Mouse (Mus musculus): ENCODE measurements at regions not wholly inside any gene's neighbourhood (a gene's known extent, or its start where the extent isn't known, plus 50 kb on each side); places are given as distances from the start of the nearest gene placed in this dataset.

GRCm38 (mm10) chr15:87125427-87126148 lies 418.5 kb upstream of the Fam19a5 start:
- Histone ChIP-seq H3K27ac (no peak overlapping the region), H3K9ac (no peak overlapping the region), H3K4me3 (no peak overlapping the region), H3K4me1 (no peaks in the 10 kb centered on the region), H3K9me3 (no peaks in the 10 kb centered on the region), H3K4me2 (no peak overlapping the region), H3K27me3 (replicated peaks) (no peaks in the 10 kb centered on the region), H3K36me3 (replicated peaks) (no peaks in the 10 kb centered on the region)
- no peak for ATAC-seq (replicated peaks)
- WGBS: 80% methylated on average over 6 of the region's 6 CpGs

GRCm38 (mm10) chr15:87138870-87139269 lies 405.2 kb upstream of the Fam19a5 start:
- no peak for ATAC-seq (replicated peaks)
- Histone ChIP-seq H3K4me1 (no peaks in the 10 kb centered on the region), H3K4me3 (no peak overlapping the region), H3K36me3 (replicated peaks) (no peaks in the 10 kb centered on the region), H3K27ac (no peak overlapping the region), H3K9me3 (no peaks in the 10 kb centered on the region), H3K9ac (no peak overlapping the region), H3K27me3 (replicated peaks) (no peaks in the 10 kb centered on the region), H3K4me2 (no peak overlapping the region)

GRCm38 (mm10) chr15:87169136-87169535 lies 375.0 kb upstream of the Fam19a5 start:
- 82% methylated on average over 5 of the region's 5 CpGs for WGBS
- no peak overlapping the region for H3K4me2 ChIP-seq
- ATAC-seq (replicated peaks): no peak

GRCm38 (mm10) chr15:87170890-87171289 lies 373.2 kb upstream of the Fam19a5 start:
- WGBS: 90% methylated on average over 4 of the region's 4 CpGs
- Histone ChIP-seq H3K9ac (no peak overlapping the region), H3K4me1 (no peaks in the 10 kb centered on the region), H3K27ac (no peak overlapping the region), H3K4me2 (no peak overlapping the region), H3K27me3 (replicated peaks) (no peaks in the 10 kb centered on the region), H3K36me3 (replicated peaks) (no peaks in the 10 kb centered on the region), H3K9me3 (no peaks in the 10 kb centered on the region), H3K4me3 (no peak overlapping the region)
- ATAC-seq (replicated peaks): no peak

More at GRCm38 (mm10) chr15:87169136-87169535, 375.0 kb upstream of the Fam19a5 start:
- no peak overlapping the region for H3K4me3 ChIP-seq
- H3K9ac ChIP-seq: no peak overlapping the region
- H3K27me3 ChIP-seq (replicated peaks): no peaks in the 10 kb centered on the region
- no peak overlapping the region for H3K27ac ChIP-seq
- H3K36me3 ChIP-seq (replicated peaks): no peaks in the 10 kb centered on the region
- H3K9me3 ChIP-seq: no peaks in the 10 kb centered on the region
- H3K4me1 ChIP-seq: no peaks in the 10 kb centered on the region

GRCm38 (mm10) chr15:87173096-87173495 lies 371.0 kb upstream of the Fam19a5 start:
- H3K4me2 ChIP-seq: no peak overlapping the region
- no peaks in the 10 kb centered on the region for H3K9me3 ChIP-seq
- no peak for ATAC-seq (replicated peaks)
- H3K4me3 ChIP-seq: no peak overlapping the region
- H3K27me3 ChIP-seq (replicated peaks): no peaks in the 10 kb centered on the region
- H3K9ac ChIP-seq: no peak overlapping the region
- H3K36me3 ChIP-seq (replicated peaks): no peaks in the 10 kb centered on the region
- H3K4me1 ChIP-seq: no peaks in the 10 kb centered on the region
- 92% methylated on average over 2 of the region's 2 CpGs for WGBS
- H3K27ac ChIP-seq: no peak overlapping the region

- Histone ChIP-seq H3K9ac (no peak overlapping the region), H3K4me2 (no peak overlapping the region), H3K9me3 (no peaks in the 10 kb centered on the region), H3K4me1 (no peaks in the 10 kb centered on the region), H3K4me3 (no peak overlapping the region), H3K27me3 (replicated peaks) (no peaks in the 10 kb centered on the region), H3K27ac (no peak overlapping the region), H3K36me3 (replicated peaks) (no peaks in the 10 kb centered on the region)
- 87% methylated on average over 7 of the region's 7 CpGs for WGBS
- no peak for ATAC-seq (replicated peaks)
Observed at GRCm38 (mm10) chr15:87178646-87179045, 365.5 kb upstream of the Fam19a5 start.

GRCm38 (mm10) chr15:87180836-87181235 lies 363.3 kb upstream of the Fam19a5 start:
- no peak for ATAC-seq (replicated peaks)
- Histone ChIP-seq H3K9ac (no peak overlapping the region), H3K4me1 (no peaks in the 10 kb centered on the region), H3K9me3 (no peaks in the 10 kb centered on the region), H3K4me2 (no peak overlapping the region), H3K27me3 (replicated peaks) (no peaks in the 10 kb centered on the region), H3K27ac (no peak overlapping the region), H3K4me3 (no peak overlapping the region), H3K36me3 (replicated peaks) (no peaks in the 10 kb centered on the region)
- WGBS: 64% methylated on average over 1 of the region's 1 CpGs

GRCm38 (mm10) chr15:87184248-87184647 lies 359.9 kb upstream of the Fam19a5 start:
- Histone ChIP-seq H3K4me3 (no peak overlapping the region), H3K27ac (no peak overlapping the region), H3K4me2 (no peak overlapping the region), H3K9ac (no peak overlapping the region), H3K27me3 (replicated peaks) (no peaks in the 10 kb centered on the region), H3K4me1 (no peaks in the 10 kb centered on the region), H3K9me3 (no peaks in the 10 kb centered on the region), H3K36me3 (replicated peaks) (no peaks in the 10 kb centered on the region)
- 83% methylated on average over 7 of the region's 7 CpGs for WGBS
- ATAC-seq (replicated peaks): no peak

- H3K36me3 ChIP-seq (replicated peaks): no peaks in the 10 kb centered on the region
- H3K4me1 ChIP-seq: no peaks in the 10 kb centered on the region
- H3K27me3 ChIP-seq (replicated peaks): no peaks in the 10 kb centered on the region
- no peak overlapping the region for H3K9ac ChIP-seq
- 67% methylated on average over 9 of the region's 9 CpGs for WGBS
- H3K27ac ChIP-seq: no peak overlapping the region
- H3K9me3 ChIP-seq: no peaks in the 10 kb centered on the region
- no peak overlapping the region for H3K4me2 ChIP-seq
- H3K4me3 ChIP-seq: no peak overlapping the region
- no peak for ATAC-seq (replicated peaks)
Observed at GRCm38 (mm10) chr15:87188816-87189455, 355.2 kb upstream of the Fam19a5 start.

- Histone ChIP-seq H3K9me3 (no peaks in the 10 kb centered on the region), H3K36me3 (replicated peaks) (no peaks in the 10 kb centered on the region), H3K4me3 (no peak overlapping the region), H3K4me2 (no peak overlapping the region), H3K4me1 (no peaks in the 10 kb centered on the region), H3K27me3 (replicated peaks) (no peaks in the 10 kb centered on the region), H3K9ac (no peak overlapping the region), H3K27ac (no peak overlapping the region)
- ATAC-seq (replicated peaks): no peak
- 73% methylated on average over 4 of the region's 4 CpGs for WGBS
Observed at GRCm38 (mm10) chr15:87191901-87192300, 352.2 kb upstream of the Fam19a5 start.

GRCm38 (mm10) chr15:87196306-87196893 lies 347.7 kb upstream of the Fam19a5 start:
- no peak overlapping the region for H3K27ac ChIP-seq
- 53% methylated on average over 6 of the region's 6 CpGs for WGBS
- H3K9me3 ChIP-seq: no peaks in the 10 kb centered on the region

GRCm38 (mm10) chr15:87199641-87200040 lies 344.5 kb upstream of the Fam19a5 start:
- Histone ChIP-seq H3K36me3 (replicated peaks) (no peaks in the 10 kb centered on the region), H3K27ac (no peak overlapping the region), H3K4me1 (peaks cover 6% of the 10 kb centered on the region; the same call in 1 of the 2 replicates), H3K4me2 (no peak overlapping the region), H3K27me3 (replicated peaks) (no peaks in the 10 kb centered on the region), H3K4me3 (no peak overlapping the region), H3K9me3 (no peaks in the 10 kb centered on the region), H3K9ac (no peak overlapping the region)
- WGBS: 85% methylated on average over 8 of the region's 8 CpGs
- no peak for ATAC-seq (replicated peaks)

More at GRCm38 (mm10) chr15:87196306-87196893, 347.7 kb upstream of the Fam19a5 start:
- Histone ChIP-seq H3K4me1 (peaks cover 6% of the 10 kb centered on the region; the same call in 1 of the 2 replicates), H3K36me3 (replicated peaks) (no peaks in the 10 kb centered on the region), H3K9ac (no peak overlapping the region), H3K4me3 (no peak overlapping the region), H3K4me2 (no peak overlapping the region), H3K27me3 (replicated peaks) (no peaks in the 10 kb centered on the region)
- ATAC-seq (replicated peaks): no peak

Measured in midbrain, embryonic 15.5 days (tissue).